Comparison of ENCODE assay signal across 24 mouse cellular contexts in the genomic region with DNA sequence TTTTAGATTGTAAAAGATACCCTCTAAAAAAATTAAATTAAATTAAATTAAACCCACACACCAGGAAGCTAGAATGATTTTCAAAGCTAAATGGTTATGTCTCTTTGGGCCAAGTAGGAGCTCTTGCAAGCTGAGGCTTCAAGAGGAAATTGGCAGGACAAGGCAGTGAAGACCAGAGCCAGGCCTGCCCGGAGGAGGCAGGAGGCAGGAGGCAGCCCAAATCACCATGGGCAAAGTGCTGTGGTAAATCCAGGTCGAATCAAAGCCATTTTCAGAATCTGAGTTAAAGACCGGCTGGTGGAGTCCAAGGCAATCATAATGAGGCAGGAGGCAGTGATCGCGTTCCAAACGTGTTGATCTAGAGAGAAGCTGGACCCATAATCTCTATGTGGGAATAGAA.
"Had no signal": no experiment of that assay in that cellular context is flagged by ENCODE, and none has a peak within 500 bp of the region (broad histone marks: within the 10 kb centered on the region; RNA-seq: fewer than 3 reads in every experiment).

No protein-coding gene starts in this region.

- DNase-seq: gastrocnemius, postnatal 14 days; gastrocnemius, postnatal 36 days; heart, adult 11 months; heart, adult 2 months; heart, postnatal 14 days; heart, postnatal 36 days; kidney, adult 11 months; kidney, adult 8-10 months; kidney, postnatal 14 days; kidney, postnatal 36 days; layer of hippocampus, adult 9-11 months; layer of hippocampus, postnatal 36 days; left cerebral cortex, postnatal 4 days; lung, adult 18-20 months had no signal

- H3K27ac ChIP-seq: heart, adult 2 months; heart, embryonic 13.5 days; heart, embryonic 15.5 days; hindbrain, embryonic 13.5 days; hindbrain, embryonic 15.5 days; hindbrain, postnatal 0 days; kidney, postnatal 0 days; limb, embryonic 13.5 days; limb, embryonic 15.5 days; liver, embryonic 12.5 days; liver, embryonic 14.5 days had no signal

- H3K4me1 ChIP-seq: heart, embryonic 15.5 days; hindbrain, embryonic 13.5 days; hindbrain, embryonic 15.5 days; limb, embryonic 13.5 days; limb, embryonic 15.5 days; liver, embryonic 12.5 days had no signal

- H3K27me3 ChIP-seq: heart, embryonic 13.5 days; heart, embryonic 15.5 days; hindbrain, embryonic 13.5 days; hindbrain, embryonic 15.5 days; limb, embryonic 13.5 days; limb, embryonic 15.5 days; liver, embryonic 12.5 days had no signal

- H3K4me3 ChIP-seq: heart, adult 2 months; heart, embryonic 13.5 days; heart, embryonic 15.5 days; hindbrain, embryonic 13.5 days; hindbrain, embryonic 15.5 days; limb, embryonic 13.5 days; limb, embryonic 15.5 days; liver, embryonic 12.5 days had no signal
